Mouse (Mus musculus) fibroblast of lung, adult 2 months (primary cell): Measurements from ENCODE around the gene Olfr658.

Source experiments
- DNase-seq: peaks from one replicate; pipeline ENCODE4 v3.0.0-alpha.2; 2011; ENCODE audit warnings: low read depth

The Olfr658 gene

DNA sequence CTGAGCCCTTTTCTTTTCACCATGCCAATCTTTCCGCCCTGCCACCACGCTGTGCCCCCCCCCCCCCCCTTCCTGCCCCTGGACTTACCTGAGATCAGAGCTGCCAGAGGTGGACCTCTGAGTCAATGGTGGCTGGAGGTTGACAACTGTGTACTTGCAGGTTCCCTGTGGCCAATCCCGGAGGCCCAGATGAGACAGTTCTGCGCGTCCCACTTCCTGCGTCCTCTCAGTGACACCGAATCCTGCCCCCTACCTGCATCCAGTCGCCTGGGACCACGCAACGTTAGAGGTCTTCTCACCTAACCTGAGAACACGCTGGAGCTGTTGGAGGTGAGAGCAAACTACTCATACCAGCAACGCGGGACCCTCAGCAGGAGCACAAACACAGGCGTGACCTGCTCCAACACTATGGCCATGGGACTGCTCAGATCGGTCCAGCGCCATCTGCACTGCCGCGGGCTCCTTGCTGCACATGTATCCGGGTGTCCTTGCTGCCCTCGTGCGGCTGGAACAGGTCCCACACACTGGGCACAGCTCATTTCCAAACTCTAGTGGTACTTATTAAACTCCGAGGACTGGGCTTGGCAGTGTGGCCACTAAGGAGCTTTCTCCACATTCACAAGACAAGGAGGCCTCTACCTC is at the start of gene Olfr658:
TSS of gene Olfr658 (minus strand) at position 465 of the 642 bp plus-strand sequence.
- DNase-seq = no peak

DNA sequence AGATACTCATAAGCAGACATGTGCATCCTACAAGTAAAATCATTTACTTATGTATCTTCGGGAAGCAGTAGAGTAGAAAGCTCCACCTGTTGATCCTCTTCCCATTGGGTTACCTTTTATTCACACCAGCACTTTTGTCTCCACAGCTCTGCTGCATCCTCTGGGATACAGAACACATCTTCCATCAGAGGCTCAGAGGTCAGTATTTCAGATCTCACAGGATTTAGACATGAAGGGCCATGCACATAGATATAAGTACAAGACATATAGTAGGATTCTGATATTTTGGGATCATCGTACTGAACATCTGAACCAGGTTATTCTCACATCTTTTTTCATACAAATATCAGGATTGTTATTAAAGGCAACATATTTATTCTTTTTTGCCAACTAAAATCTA is 39.1 kb upstream of the Olfr658 start, which contains the start of gene Olfr661:
TSS of gene Olfr661 (plus strand) at position 301 of the 400 bp plus-strand sequence.
- DNase-seq = no peak

DNA sequence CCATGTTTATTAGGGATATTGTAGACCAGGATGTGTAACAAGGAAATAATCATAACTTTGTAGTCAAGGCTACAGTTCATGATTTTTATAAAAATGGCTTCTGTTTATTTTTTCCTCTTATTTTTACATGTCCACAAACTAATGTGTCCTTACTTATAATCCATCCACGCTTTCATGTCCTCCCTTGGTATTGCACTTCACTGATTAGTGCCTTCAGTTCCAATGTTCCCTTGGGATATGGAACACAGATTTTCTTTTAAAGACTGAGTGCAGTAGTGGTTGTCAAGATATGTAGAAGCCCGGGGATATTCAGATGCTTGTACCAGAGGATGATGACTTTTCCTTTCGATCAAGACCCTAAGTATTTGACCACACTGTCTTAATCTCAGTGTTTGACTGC is 19.3 kb upstream of the Olfr658 start, which contains the start of gene Olfr659:
TSS of gene Olfr659 (plus strand) at position 301 of the 400 bp plus-strand sequence.
- DNase-seq = no peak

DNA sequence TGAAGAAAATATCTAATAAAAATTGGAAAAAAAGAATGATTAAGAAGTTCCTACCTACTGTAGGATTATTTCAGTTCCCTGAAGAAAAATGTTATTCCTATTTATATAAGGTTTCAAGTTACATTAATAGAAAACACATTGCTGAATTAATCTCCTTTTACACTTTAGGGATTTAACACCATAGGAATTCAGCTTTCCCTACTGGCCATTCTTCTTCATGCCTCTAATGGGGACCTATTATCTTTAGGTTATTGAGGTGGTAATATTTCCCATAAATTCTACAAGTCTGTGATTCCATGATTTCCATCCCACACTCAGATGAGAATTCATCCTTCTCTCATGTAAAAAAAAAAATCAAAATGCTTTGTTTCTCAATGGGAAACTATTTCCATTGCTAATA is 22.6 kb downstream of the Olfr658 start, which contains the start of gene Olfr657:
TSS of gene Olfr657 (plus strand) at position 301 of the 400 bp plus-strand sequence.
- DNase-seq = no peak

DNA sequence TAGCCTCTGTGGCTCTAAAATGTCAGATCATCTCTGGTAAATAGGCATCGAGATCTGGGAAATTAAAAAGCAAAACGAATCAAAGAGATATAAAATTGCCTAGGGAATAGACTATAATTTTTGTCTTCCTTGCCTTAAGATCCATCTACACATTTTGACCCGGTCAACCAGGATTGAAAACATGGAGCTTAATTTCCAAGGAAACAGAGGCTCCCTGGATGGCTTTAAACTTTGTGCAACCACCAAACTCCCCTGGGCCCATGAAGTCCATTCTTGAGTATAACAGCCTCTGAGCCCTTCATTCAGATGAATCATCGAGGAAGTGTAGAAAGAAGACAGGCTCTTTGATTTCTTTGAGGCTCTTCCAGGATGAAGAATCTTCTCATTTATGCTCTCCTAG is 33.5 kb downstream of the Olfr658 start, which contains the start of gene Olfr656:
TSS of gene Olfr656 (plus strand) at position 301 of the 400 bp plus-strand sequence.
- DNase-seq = no peak

DNA sequence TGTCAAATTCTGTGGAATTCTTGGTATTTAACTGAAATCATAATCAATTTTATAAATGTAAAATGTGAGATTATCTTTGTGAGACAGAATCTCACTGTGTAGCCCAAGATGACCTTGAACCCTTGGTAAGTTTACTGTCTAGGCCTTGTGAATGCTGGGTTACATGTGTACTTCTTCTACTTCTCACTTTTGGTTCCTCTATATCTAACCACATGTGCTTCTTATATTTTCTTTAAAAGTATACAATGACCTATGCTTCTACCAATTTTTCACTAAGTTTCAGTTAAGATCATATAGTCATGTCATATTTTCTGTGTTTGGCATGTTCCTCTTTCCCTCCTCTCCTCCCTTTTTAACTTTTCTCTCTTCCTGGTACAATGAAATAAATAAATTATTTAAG is 42.4 kb downstream of the Olfr658 start:
- no peak for DNase-seq

DNA sequence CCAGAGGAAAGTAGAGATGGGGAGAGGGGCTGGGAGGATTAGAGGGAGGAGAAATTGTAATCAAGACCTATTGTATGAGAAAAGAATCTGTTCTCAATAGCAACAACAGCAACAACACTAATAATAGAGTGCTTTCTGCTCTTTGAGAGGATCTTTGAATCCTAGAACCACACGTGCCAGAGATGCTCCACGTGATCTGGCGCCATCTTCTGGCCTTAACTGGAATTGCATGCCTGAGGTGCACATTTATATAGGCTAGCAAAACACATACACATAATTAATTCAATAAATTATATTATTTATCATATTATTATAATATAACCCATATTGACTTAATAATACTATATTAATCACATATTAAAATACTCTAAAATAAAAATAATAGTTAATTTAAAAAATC is 43.9 kb downstream of the Olfr658 start:
- DNase-seq = no peak

DNA sequence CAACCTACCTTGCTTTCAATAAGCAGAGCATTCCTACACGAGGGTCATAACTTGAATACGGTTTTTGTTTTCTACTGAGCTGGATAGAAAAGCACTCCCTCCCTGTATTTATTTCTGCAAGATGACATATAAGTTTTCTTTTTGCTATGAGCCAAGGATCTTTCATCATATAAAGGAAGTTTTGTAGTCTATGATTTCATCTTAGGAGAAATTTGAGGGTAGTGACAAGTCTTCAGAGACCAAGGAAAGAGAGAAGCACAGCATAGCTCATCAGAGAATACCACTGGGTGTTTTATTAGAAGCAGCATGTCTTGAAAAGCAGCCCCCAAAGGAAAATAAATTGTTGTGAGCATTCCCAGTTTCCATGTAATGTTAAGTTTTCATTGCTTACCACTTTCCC is 45.4 kb downstream of the Olfr658 start, which contains the start of gene Olfr655:
TSS of gene Olfr655 (minus strand) at position 101 of the 400 bp plus-strand sequence.
- no peak for DNase-seq
